Comparison of ENCODE assay signal across 21 mouse cellular contexts in genomic region chr7:144759455-144759854, GRCm38 (mm10). TPM values are rescaled to one million over a fixed set of nuclear protein-coding genes. Genes with fewer than 3 reads are reported as not detected.
DNase-seq lines count a peak whose midpoint lies in the region; ATAC-seq and TF ChIP-seq lines count a peak whose summit lies in the region.
"Had no signal": no experiment of that assay in that cellular context is flagged by ENCODE, and none has a peak within 500 bp of the region (broad histone marks: within the 10 kb centered on the region; RNA-seq: fewer than 3 reads in every experiment).

No protein-coding gene starts in this region.

- H3K36me3 ChIP-seq in heart, embryonic 15.5 days: no peaks in the 10 kb centered on the region
- no peaks in the 10 kb centered on the region for H3K36me3 ChIP-seq in lung, postnatal 0 days (ENCODE audit: insufficient read depth, low read length)
- no peaks in the 10 kb centered on the region for H3K36me3 ChIP-seq in hindbrain, embryonic 15.5 days
- H3K36me3 ChIP-seq in hindbrain, postnatal 0 days (ENCODE audit: insufficient read depth, low read length): no peaks in the 10 kb centered on the region
- H3K36me3 ChIP-seq: embryonic facial prominence, embryonic 12.5 days; forebrain, embryonic 15.5 days; kidney, embryonic 15.5 days; midbrain, embryonic 15.5 days; stomach, embryonic 15.5 days had no signal

- H3K27ac ChIP-seq in heart, embryonic 15.5 days: no peak overlapping the region
- H3K27ac ChIP-seq in lung, postnatal 0 days (ENCODE audit: low read length): no peak overlapping the region
- H3K27ac ChIP-seq in hindbrain, embryonic 15.5 days (replicated peaks): peak overlapping the region; percentile 57; the same call in 1 of the 2 replicates
- H3K27ac ChIP-seq in hindbrain, postnatal 0 days: 0 out of 2 replicates have a peak overlapping the region, but pooled peaks have one; percentile 64
- H3K27ac ChIP-seq: embryonic facial prominence, embryonic 12.5 days; midbrain, embryonic 15.5 days; stomach, embryonic 15.5 days had no signal

- no peak for TF ChIP-seq EP300 in lung, postnatal 0 days (IDR thresholded peaks at IDR 0.05)

- no peak for TF ChIP-seq POLR2A in lung, adult 2 months (IDR thresholded peaks at IDR 0.05; ENCODE audit: borderline replicate concordance, extremely low read depth, low read depth, low read length)

- intact Hi-C loops in heart, postnatal 14 days (cut with DNase I): no loop called here

- H3K9ac ChIP-seq in heart, embryonic 15.5 days: no peak overlapping the region
- no peak overlapping the region for H3K9ac ChIP-seq in lung, postnatal 0 days (replicated peaks; ENCODE audit: low read depth)
- no peak overlapping the region for H3K9ac ChIP-seq in hindbrain, embryonic 15.5 days
- no peak overlapping the region for H3K9ac ChIP-seq in hindbrain, postnatal 0 days (replicated peaks; ENCODE audit: low read length)
- H3K9ac ChIP-seq: embryonic facial prominence, embryonic 12.5 days; forebrain, embryonic 15.5 days; kidney, embryonic 15.5 days; midbrain, embryonic 15.5 days; stomach, embryonic 15.5 days had no signal

- DNase-seq in heart, postnatal 14 days: no peak
- no peak for DNase-seq in lung, postnatal 0 days (ENCODE audit: low spot score)
- DNase-seq in lung, adult 2 months: no peak
- no peak for DNase-seq in hindbrain, postnatal 0 days (ENCODE audit: low spot score)
- DNase-seq in kidney, adult 8-10 months: no peak
- DNase-seq: adrenal gland, adult 8-10 months; cerebellum, adult 11-12 months; kidney, postnatal 36 days; liver; lung, postnatal 10 days; thymus, postnatal 25 days had no signal

- no peaks in the 10 kb centered on the region for H3K9me3 ChIP-seq in heart, embryonic 15.5 days (replicated peaks)
- no peaks in the 10 kb centered on the region for H3K9me3 ChIP-seq in lung, postnatal 0 days (ENCODE audit: low read length)
- H3K9me3 ChIP-seq in hindbrain, embryonic 15.5 days: no peaks in the 10 kb centered on the region
- no peaks in the 10 kb centered on the region for H3K9me3 ChIP-seq in hindbrain, postnatal 0 days (ENCODE audit: low read length)
- H3K9me3 ChIP-seq: embryonic facial prominence, embryonic 12.5 days; forebrain, embryonic 15.5 days; kidney, embryonic 15.5 days; midbrain, embryonic 15.5 days; stomach, embryonic 15.5 days had no signal

- 38% methylated on average over 2 of the region's 2 CpGs for WGBS in heart, embryonic 15.5 days
- WGBS in lung, postnatal 0 days: 50% methylated on average over 2 of the region's 2 CpGs
- WGBS in lung, adult 2 months: 78% methylated on average over 2 of the region's 2 CpGs
- 57% methylated on average over 2 of the region's 2 CpGs for WGBS in hindbrain, embryonic 15.5 days
- WGBS in hindbrain, postnatal 0 days: 36% methylated on average over 2 of the region's 2 CpGs

- no peak overlapping the region for H3K4me3 ChIP-seq in heart, embryonic 15.5 days
- H3K4me3 ChIP-seq in lung, postnatal 0 days (ENCODE audit: low read depth, low read length): no peak overlapping the region
- no peak overlapping the region for H3K4me3 ChIP-seq in lung, adult 2 months (replicated peaks; ENCODE audit: extremely low read depth, low read depth, low read length)
- H3K4me3 ChIP-seq in hindbrain, embryonic 15.5 days: no peak overlapping the region
- H3K4me3 ChIP-seq in hindbrain, postnatal 0 days (ENCODE audit: low read length): no peak overlapping the region
- H3K4me3 ChIP-seq: embryonic facial prominence, embryonic 12.5 days; forebrain, embryonic 15.5 days; kidney, embryonic 15.5 days; midbrain, embryonic 15.5 days; stomach, embryonic 15.5 days had no signal

- H3K4me1 ChIP-seq in heart, embryonic 15.5 days (replicated peaks): peaks cover 22% of the 10 kb centered on the region
- peaks cover 3% of the 10 kb centered on the region; the same call in 1 of the 2 replicates for H3K4me1 ChIP-seq in lung, postnatal 0 days (ENCODE audit: insufficient read depth, low read depth, low read length)
- no peaks in the 10 kb centered on the region for H3K4me1 ChIP-seq in lung, adult 2 months (ENCODE audit: control insufficient read depth, insufficient read depth, low read length)
- peaks cover 17% of the 10 kb centered on the region; the same call in 1 of the 2 replicates for H3K4me1 ChIP-seq in hindbrain, embryonic 15.5 days (replicated peaks)
- H3K4me1 ChIP-seq in hindbrain, postnatal 0 days (ENCODE audit: insufficient read depth, low read length): no peaks in the 10 kb centered on the region

- TF ChIP-seq CTCF in lung, postnatal 0 days (IDR thresholded peaks at IDR 0.05): no peak
- no peak for TF ChIP-seq CTCF in lung, adult 2 months (IDR thresholded peaks at IDR 0.05; ENCODE audit: insufficient read depth, low read length)
- no peak for TF ChIP-seq CTCF in hindbrain, postnatal 0 days (IDR thresholded peaks at IDR 0.05; ENCODE audit: low read depth)

- peaks cover 4% of the 10 kb centered on the region; the same call in 1 of the 2 replicates for H3K27me3 ChIP-seq in heart, embryonic 15.5 days
- H3K27me3 ChIP-seq in lung, postnatal 0 days (replicated peaks; ENCODE audit: insufficient read depth, low read length): no peaks in the 10 kb centered on the region
- no peaks in the 10 kb centered on the region for H3K27me3 ChIP-seq in hindbrain, embryonic 15.5 days
- H3K27me3 ChIP-seq in hindbrain, postnatal 0 days (ENCODE audit: insufficient read depth, low read length): no peaks in the 10 kb centered on the region
- H3K27me3 ChIP-seq: embryonic facial prominence, embryonic 12.5 days; forebrain, embryonic 15.5 days; midbrain, embryonic 15.5 days; stomach, embryonic 15.5 days had no signal

- ATAC-seq in heart, embryonic 15.5 days (replicated peaks; ENCODE audit: insufficient number of reproducible peaks, insufficient read depth, low FRiP score, low read depth): peak; percentile 54; the same call in 1 of the 2 replicates
- ATAC-seq in lung, postnatal 0 days: peak; percentile 22; the same call in 1 of the 2 replicates
- 0 out of 2 replicates have a peak, but pooled peaks have one; percentile 5 for ATAC-seq in hindbrain, embryonic 15.5 days (ENCODE audit: low FRiP score, low read depth)
- peak; percentile 39; the same call in 1 of the 2 replicates for ATAC-seq in hindbrain, postnatal 0 days
- ATAC-seq: activated CD4-positive, CD25-positive, alpha-beta regulatory T cell, adult 4 months; forebrain, embryonic 15.5 days; intestine, embryonic 16.5 days; midbrain, embryonic 15.5 days had no signal

- no peak overlapping the region for H3K4me2 ChIP-seq in heart, embryonic 15.5 days
- H3K4me2 ChIP-seq in lung, postnatal 0 days (replicated peaks; ENCODE audit: low read depth, low read length): no peak overlapping the region
- no peak overlapping the region for H3K4me2 ChIP-seq in hindbrain, embryonic 15.5 days
- no peak overlapping the region for H3K4me2 ChIP-seq in hindbrain, postnatal 0 days (ENCODE audit: low read depth, low read length)
- H3K4me2 ChIP-seq: embryonic facial prominence, embryonic 12.5 days; forebrain, embryonic 15.5 days; kidney, embryonic 15.5 days; midbrain, embryonic 15.5 days; stomach, embryonic 15.5 days had no signal

RNA-seq across cellular contexts. Expression of gene Ano1, which starts 7.7 kb away (rescaled TPM):
- 8.1 and 12.2 TPM in 2 replicates for polyA plus RNA-seq in heart, embryonic 15.5 days (2015; fragmentation: Nextera tagmentation; extraction: Ambion mirVana)
- 10 to 100 TPM; 18.8 to 22.6 TPM for total RNA-seq in heart, postnatal 14 days (2021)
- 69.0 and 77.2 TPM in 2 replicates for polyA plus RNA-seq in lung, postnatal 0 days (2015; fragmentation: Nextera tagmentation; extraction: Ambion mirVana)
- 86.3 and 92.3 TPM in 2 replicates for polyA plus RNA-seq in lung, adult 2 months (2012; rRNA removed)
- polyA plus RNA-seq in hindbrain, embryonic 15.5 days (2015; fragmentation: Nextera tagmentation; extraction: Ambion mirVana): 7.2 and 12.2 TPM in 2 replicates
- total RNA-seq in hindbrain, postnatal 0 days (2014; rRNA removed): 5.8 and 9.0 TPM in 2 replicates
- polyA plus RNA-seq in hindbrain, postnatal 0 days (2015; fragmentation: Nextera tagmentation; extraction: Ambion mirVana): 8.3 and 8.7 TPM in 2 replicates
- total RNA-seq: neutrophil, adult 5-6 weeks had no signal

Comparison
In these comparisons a context has a peak if more than half of its experiments do, and no peak if none do; other contexts are left out.
1. H3K27ac ChIP-seq: peak in hindbrain, embryonic 15.5 days (single experiment) and hindbrain, postnatal 0 days (single experiment); none in heart, embryonic 15.5 days (single experiment) and lung, postnatal 0 days (single experiment).
2. Peak in every context shown above with its lines, with median percentiles within 50 percentile points of each other: ATAC-seq.